In the genomic region with DNA sequence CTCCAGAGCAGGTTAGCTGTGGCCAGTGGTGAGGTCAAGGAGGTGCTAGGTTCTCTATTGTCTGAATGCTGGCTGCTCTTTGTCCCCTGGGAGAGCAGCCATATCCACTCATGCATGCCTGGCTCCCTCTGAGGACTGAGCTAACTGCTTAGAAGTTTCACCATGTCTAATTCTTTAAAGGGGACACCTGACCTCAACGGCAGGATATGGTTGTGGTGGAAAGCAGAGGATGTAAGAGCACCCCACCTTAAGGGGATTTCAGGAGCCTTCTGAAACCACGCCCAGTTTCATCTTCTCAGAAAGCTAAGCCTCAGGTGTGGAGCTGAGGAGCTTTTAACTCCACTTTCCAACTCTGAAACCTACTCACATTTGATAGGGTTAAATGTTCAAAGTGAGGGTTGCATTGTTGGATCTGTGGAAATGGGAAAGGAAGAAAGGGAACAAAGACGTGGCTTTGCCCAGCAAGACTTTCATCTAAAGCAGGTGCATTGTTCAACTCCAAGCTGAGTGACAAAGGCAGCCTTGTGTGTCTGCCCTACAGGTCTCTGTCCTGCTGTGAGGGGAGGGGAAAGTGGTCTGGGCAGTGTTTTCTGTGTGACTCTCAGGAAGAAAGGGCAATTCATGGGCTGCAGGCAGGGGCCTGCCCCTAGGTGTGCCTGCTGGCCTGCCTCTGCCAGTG, we compare ENCODE assay signal across 12 mouse cellular contexts. TPM values are rescaled to one million over a fixed set of nuclear protein-coding genes. Genes with fewer than 3 reads are reported as not detected.
DNase-seq lines count a peak whose midpoint lies in the region; ATAC-seq lines count a peak whose summit lies in the region.
"Had no signal": no experiment of that assay in that cellular context is flagged by ENCODE, and none has a peak within 500 bp of the region (broad histone marks: within the 10 kb centered on the region; RNA-seq: fewer than 3 reads in every experiment).

No protein-coding gene starts in this region.

- no peak overlapping the region for H3K9ac ChIP-seq in neural tube, embryonic 15.5 days (replicated peaks)
- H3K9ac ChIP-seq in kidney, embryonic 16.5 days (replicated peaks; ENCODE audit: low read length) = no peak overlapping the region

- H3K4me1 ChIP-seq in neural tube, embryonic 15.5 days = no peaks in the 10 kb centered on the region
- no peaks in the 10 kb centered on the region for H3K4me1 ChIP-seq in kidney, embryonic 16.5 days (ENCODE audit: insufficient read depth, low read length)

- no peaks in the 10 kb centered on the region for H3K9me3 ChIP-seq in neural tube, embryonic 15.5 days (replicated peaks)
- no peaks in the 10 kb centered on the region for H3K9me3 ChIP-seq in kidney, embryonic 16.5 days (ENCODE audit: low read length)

- H3K27me3 ChIP-seq in neural tube, embryonic 15.5 days (replicated peaks) = no peaks in the 10 kb centered on the region
- H3K27me3 ChIP-seq in kidney, embryonic 16.5 days (ENCODE audit: insufficient read depth, low read length) = no peaks in the 10 kb centered on the region

- 18% methylated on average over 3 of the region's 3 CpGs for WGBS in neural tube, embryonic 15.5 days
- 39% methylated on average over 3 of the region's 3 CpGs for WGBS in kidney, embryonic 16.5 days

- H3K36me3 ChIP-seq in neural tube, embryonic 15.5 days = no peaks in the 10 kb centered on the region
- no peaks in the 10 kb centered on the region for H3K36me3 ChIP-seq in kidney, embryonic 16.5 days (ENCODE audit: insufficient read depth, low read length)

- H3K4me2 ChIP-seq in neural tube, embryonic 15.5 days = no peak overlapping the region
- H3K4me2 ChIP-seq in kidney, embryonic 16.5 days (replicated peaks; ENCODE audit: low read depth, low read length) = no peak overlapping the region

- no peak for ATAC-seq in neural tube, embryonic 15.5 days (ENCODE audit: low FRiP score)
- ATAC-seq in kidney, embryonic 16.5 days (ENCODE audit: low FRiP score, low TSS enrichment) = peak; percentile 75

- H3K27ac ChIP-seq in neural tube, embryonic 15.5 days (replicated peaks) = no peak overlapping the region
- no peak overlapping the region for H3K27ac ChIP-seq in kidney, embryonic 16.5 days (ENCODE audit: low read length)

- H3K4me3 ChIP-seq in neural tube, embryonic 15.5 days (replicated peaks) = no peak overlapping the region
- H3K4me3 ChIP-seq in kidney, embryonic 16.5 days (ENCODE audit: low read length) = no peak overlapping the region

- DNase-seq in neural tube, embryonic 10.5 days (ENCODE audit: extremely low spot score, low spot score) = peak; percentile 58
- DNase-seq in embryo, embryonic 9.5 days (ENCODE audit: extremely low spot score) = peak; percentile 48
- peak; percentile 32 for DNase-seq in retina, embryonic 14.5 days (ENCODE audit: low spot score)
- DNase-seq in gastrocnemius, postnatal 10 days = no peak
- no peak for DNase-seq in urinary bladder, adult 2 months (ENCODE audit: low spot score)
- no peak for DNase-seq in frontal cortex, postnatal 25 days (ENCODE audit: low spot score in 2 of 2)
- DNase-seq: cerebellum, adult 11 months; right cerebral cortex, postnatal 14 days; thymus, postnatal 4 days had no signal

RNA-seq across cellular contexts. Expression of a gene that starts 50.2 kb away (rescaled TPM):
- polyA plus RNA-seq in neural tube, embryonic 15.5 days (2015; fragmentation: Nextera tagmentation; extraction: Ambion mirVana) = 53.9 and 58.4 TPM in 2 replicates
- 26.7 and 29.0 TPM in 2 replicates for polyA plus RNA-seq in kidney, embryonic 16.5 days (2015; fragmentation: Nextera tagmentation; extraction: Ambion mirVana)
- 100 to 1,000 TPM; 145 to 150 TPM for total RNA-seq in gastrocnemius, postnatal 10 days (2021)
- polyA plus RNA-seq in urinary bladder, adult 2 months (2012; rRNA removed) = 28.0 and 45.3 TPM in 2 replicates
- total RNA-seq: megakaryocyte-erythroid progenitor cell, adult 5-6 weeks had no signal

Comparison
In these comparisons a context has a peak if more than half of its experiments do, and no peak if none do; other contexts are left out.
1. DNase-seq: peak in neural tube, embryonic 10.5 days (single experiment), embryo, embryonic 9.5 days (single experiment) and retina, embryonic 14.5 days (single experiment); none in gastrocnemius, postnatal 10 days (single experiment), urinary bladder, adult 2 months (single experiment) and frontal cortex, postnatal 25 days (0 of 2).